Mouse (Mus musculus) MEL (cell line): ENCODE results near the gene Mcrip2. TPM values are rescaled to one million over a fixed set of nuclear protein-coding genes. Genes with fewer than 3 reads are reported as not detected.

Source experiments
- DNase-seq: peaks from one replicate; pipeline ENCODE4 v3.0.0; 2011; ENCODE audit warnings: low read depth, low spot score
- H3K27ac ChIP-seq: 2 replicates; pipeline ENCODE4 v1.5.1; 2012; ENCODE audit warnings: low read depth, mild to moderate bottlenecking, control low read depth, low read length, moderate library complexity; ENCODE audit not compliant: control insufficient read depth
- H3K27me3 ChIP-seq, 2 experiments: fragments of 150-350 bp in 1 of 2; sonication (generic) in 1 of 2; 2 replicates each; pipeline ENCODE4 v1.6.1; 2012; ENCODE audit warnings: low read length in 2 of 2, mild to moderate bottlenecking in 2 of 2, improper control_type of control experiment in 1 of 2, moderate library complexity in 1 of 2; ENCODE audit not compliant: insufficient read depth in 2 of 2, control insufficient read depth in 1 of 2
- H3K36me3 ChIP-seq, 2 experiments: 2 replicates each; pipeline ENCODE4 v1.6.1; 2012 to 2014; ENCODE audit warnings: low read length in 2 of 2, improper control_type of control experiment in 1 of 2, inconsistent platforms in 1 of 2, mild to moderate bottlenecking in 1 of 2; ENCODE audit not compliant: insufficient read depth in 2 of 2, control insufficient read depth in 1 of 2
- H3K4me1 ChIP-seq, 2 experiments: fragments of 150-350 bp in 1 of 2; sonication (generic) in 1 of 2; 2 replicates each; pipeline ENCODE4 v1.6.1; 2012; ENCODE audit warnings: low read length in 2 of 2, improper control_type of control experiment in 1 of 2, mild to moderate bottlenecking in 1 of 2; ENCODE audit not compliant: insufficient read depth in 2 of 2, control insufficient read depth in 1 of 2
- H3K4me3 ChIP-seq, 2 experiments: fragments of 150-350 bp in 1 of 2; sonication (generic) in 1 of 2; 2 replicates each; pipeline ENCODE4 v1.5.1; 2012; ENCODE audit warnings: low read depth in 2 of 2, low read length in 2 of 2, mild to moderate bottlenecking in 2 of 2, moderate library complexity in 2 of 2, control low read depth in 1 of 2, improper control_type of control experiment in 1 of 2; ENCODE audit not compliant: control insufficient read depth in 1 of 2, insufficient read depth in 1 of 2
- H3K79me2 ChIP-seq: 2 replicates; pipeline ENCODE4 v1.6.1; 2012; ENCODE audit warnings: mild to moderate bottlenecking, low read length, moderate library complexity; ENCODE audit not compliant: control insufficient read depth, poor library complexity, insufficient read depth
- H3K9ac ChIP-seq: 2 replicates; pipeline ENCODE4 v1.6.1; 2012; ENCODE audit warnings: low read depth, mild to moderate bottlenecking, control low read depth, low read length, moderate library complexity; ENCODE audit not compliant: control insufficient read depth, poor library complexity, severe bottlenecking
- H3K9me3 ChIP-seq: fragments of 150-350 bp; sonication (generic); replicated peaks from 2 replicates; pipeline ENCODE4 v1.6.1; 2012; ENCODE audit warnings: mild to moderate bottlenecking, low read length, improper control_type of control experiment, moderate library complexity; ENCODE audit not compliant: insufficient read depth
- CHD1 ChIP-seq: IDR thresholded peaks from 2 replicates; pipeline ENCODE4 v1.6.1; 2012; ENCODE audit warnings: low read depth, mild to moderate bottlenecking, inconsistent platforms, low read length, improper control_type of control experiment
- CHD2 ChIP-seq: IDR thresholded peaks from 2 replicates; pipeline ENCODE4 v1.6.1; 2011; ENCODE audit warnings: low read length, improper control_type of control experiment
- E2F4 ChIP-seq: IDR thresholded peaks from 2 replicates; pipeline ENCODE4 v1.6.1; 2011; ENCODE audit warnings: low read depth, low read length, improper control_type of control experiment, borderline replicate concordance
- ETS1 ChIP-seq: IDR thresholded peaks from 2 replicates; pipeline ENCODE4 v1.6.1; 2012; ENCODE audit warnings: low read depth, mild to moderate bottlenecking, inconsistent platforms, low read length, improper control_type of control experiment, moderate library complexity
- GATA1 ChIP-seq: IDR thresholded peaks from 2 replicates; pipeline ENCODE4 v1.6.1; 2011; ENCODE audit warnings: low read depth, low read length, improper control_type of control experiment
- HCFC1 ChIP-seq: IDR thresholded peaks from 2 replicates; pipeline ENCODE4 v1.6.1; 2012; ENCODE audit warnings: low read depth, mild to moderate bottlenecking, inconsistent platforms, low read length, improper control_type of control experiment, moderate library complexity
- MAZ ChIP-seq: IDR thresholded peaks from 2 replicates; pipeline ENCODE4 v1.6.1; 2012; ENCODE audit warnings: low read depth, mild to moderate bottlenecking, inconsistent platforms, low read length, improper control_type of control experiment
- MEF2A ChIP-seq: IDR thresholded peaks from 2 replicates; pipeline ENCODE4 v1.6.1; 2014; ENCODE audit warnings: low read depth, mild to moderate bottlenecking, inconsistent platforms, low read length, improper control_type of control experiment; ENCODE audit not compliant: poor library complexity, insufficient replicate concordance, severe bottlenecking; ENCODE audit errors: extremely low read depth
- MXI1 ChIP-seq: IDR thresholded peaks from 2 replicates; pipeline ENCODE4 v1.6.1; 2011; ENCODE audit warnings: mild to moderate bottlenecking, low read depth, low read length, improper control_type of control experiment
- POLR2AphosphoS5 ChIP-seq: IDR thresholded peaks from 2 replicates; pipeline ENCODE4 v1.6.1; 2012; ENCODE audit warnings: low read depth, borderline replicate concordance, mild to moderate bottlenecking, inconsistent platforms, low read length, moderate library complexity, mixed read lengths
- RAD21 ChIP-seq: IDR thresholded peaks from 2 replicates; pipeline ENCODE4 v1.6.1; 2011; ENCODE audit warnings: mild to moderate bottlenecking, low read depth, low read length, improper control_type of control experiment
- SIN3A ChIP-seq: IDR thresholded peaks from 2 replicates; pipeline ENCODE4 v1.6.1; 2012; ENCODE audit warnings: low read length, improper control_type of control experiment, inconsistent platforms
- TBP ChIP-seq: IDR thresholded peaks from 2 replicates; pipeline ENCODE4 v1.8.0; 2011; ENCODE audit warnings: low read depth, low read length, improper control_type of control experiment
- UBTF ChIP-seq: IDR thresholded peaks from 2 replicates; pipeline ENCODE4 v1.6.1; 2012; ENCODE audit warnings: low read depth, mild to moderate bottlenecking, inconsistent platforms, low read length, improper control_type of control experiment, moderate library complexity, borderline replicate concordance; ENCODE audit not compliant: insufficient read depth
- USF2 ChIP-seq, 2 experiments: IDR thresholded peaks; 2 replicates each; pipeline ENCODE4 v1.6.1; 2011 to 2012; ENCODE audit warnings: improper control_type of control experiment in 2 of 2, low read length in 2 of 2, borderline replicate concordance in 1 of 2, inconsistent platforms in 1 of 2, low read depth in 1 of 2, mild to moderate bottlenecking in 1 of 2; ENCODE audit not compliant: insufficient read depth in 1 of 2
- ZNF384 ChIP-seq: IDR thresholded peaks from 2 replicates; pipeline ENCODE4 v1.6.1; 2012; ENCODE audit warnings: low read depth, mild to moderate bottlenecking, inconsistent platforms, low read length, improper control_type of control experiment
- polyA plus RNA-seq, 2 experiments: library from polyadenylated mRNA; stranded (reverse) in 1 of 2; unstranded in 1 of 2; fragments of >175 nt in 1 of 2; fragments of >200 nt in 1 of 2; gene quantifications; 2 replicates each; pipeline versions ENCODE4 v1.2.1 to v1.2.4; 2012; ENCODE audit warnings: low replicate concordance in 2 of 2, low read depth in 1 of 2; ENCODE audit not compliant: insufficient read length in 2 of 2, insufficient read depth in 1 of 2, missing spikeins in 1 of 2
- total RNA-seq: library from RNA; depleted of rRNA; stranded (reverse); fragments of 300-350 nt; gene quantifications from 2 replicates; pipeline ENCODE4 v1.2.3, GENCODE M21; 2012

Mcrip2 gene
- total and polyA plus RNA-seq, 3 experiments = 88.9 to 281 (median 107) TPM

GRCm38 (mm10) chr17:25916931-25917647 is 48.5 kb upstream of the Mcrip2 start:
- peaks cover 4 to 37% of the 10 kb centered on the region in 2 experiments for H3K4me1 ChIP-seq

GRCm38 (mm10) chr17:25914295-25914694 is 45.7 kb upstream of the Mcrip2 start:
- no peaks in the 10 kb centered on the region for H3K9me3 ChIP-seq
- no peaks in the 10 kb centered on the region for H3K27me3 ChIP-seq
- 0 out of 2 replicates have a peak, but pooled peaks have one; percentile 12 for TF ChIP-seq SIN3A
- no peak for TF ChIP-seq E2F4
- no peak overlapping the region for H3K27ac ChIP-seq
- peaks cover 0 to 22% of the 10 kb centered on the region in 2 experiments; a peak in 2 of 4 replicates for H3K36me3 ChIP-seq
- H3K4me3 ChIP-seq = no peak overlapping the region
- H3K4me1 ChIP-seq = peaks cover 4 to 30% of the 10 kb centered on the region in 2 experiments
- DNase-seq = no peak
- H3K79me2 ChIP-seq = peaks cover 34% of the 10 kb centered on the region
- no peak overlapping the region for H3K9ac ChIP-seq

More at GRCm38 (mm10) chr17:25916931-25917647, 48.5 kb upstream of the Mcrip2 start:
- H3K9me3 ChIP-seq = no peaks in the 10 kb centered on the region
- H3K79me2 ChIP-seq = peaks cover 28% of the 10 kb centered on the region
- H3K4me3 ChIP-seq = no peak overlapping the region
- peaks cover 0 to 32% of the 10 kb centered on the region in 2 experiments; a peak in 2 of 4 replicates for H3K36me3 ChIP-seq
- TF ChIP-seq TBP (no peak), SIN3A (no peak), USF2 (IDR thresholded peaks at IDR 0.05; ENCODE audit: borderline replicate concordance in 1 of 2, insufficient read depth in 1 of 2, low read depth in 1 of 2, low read length in 2 of 2) (no peak), MAZ (no peak), UBTF (no peak), CHD2 (no peak), POLR2AphosphoS5 (no peak), HCFC1 (no peak), MEF2A (no peak), GATA1 (no peak), ZNF384 (no peak), MXI1 (no peak), RAD21 (no peak), ETS1 (no peak), CHD1 (no peak)
- H3K9ac ChIP-seq = no peak overlapping the region
- H3K27ac ChIP-seq = no peak overlapping the region
- no peak for DNase-seq
- H3K27me3 ChIP-seq = no peaks in the 10 kb centered on the region
